Mouse (Mus musculus): ENCODE results near the gene Raver2.

The Raver2 gene

GRCm38 (mm10) chr4:101107122-101107521 is 38.3 kb downstream of the Raver2 start:
- no peak for DNase-seq (ENCODE audit: low read depth)

GRCm38 (mm10) chr4:101121002-101121401 is 52.2 kb downstream of the Raver2 start:
- DNase-seq (ENCODE audit: low read depth) = no peak

DNA sequence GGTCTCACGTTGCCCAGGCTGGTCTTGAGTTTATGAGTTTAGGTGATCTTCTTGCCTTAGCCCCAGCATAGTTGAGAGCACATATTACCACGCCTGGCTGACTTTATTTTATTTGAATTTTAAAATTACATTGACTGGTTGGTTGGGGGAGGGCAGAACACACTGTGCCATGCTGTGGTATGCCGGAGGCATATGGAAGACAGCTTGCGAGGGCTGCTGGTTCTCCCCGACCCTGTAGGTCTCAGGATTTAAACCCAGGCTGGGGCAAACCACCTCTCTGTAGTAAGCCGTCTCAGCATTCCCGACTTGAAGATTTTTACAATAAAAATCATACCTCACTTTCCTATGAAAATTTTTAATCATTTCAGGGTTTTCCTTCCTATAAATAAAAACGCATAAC is 66.2 kb downstream of the Raver2 start:
- no peak for DNase-seq (ENCODE audit: low read depth)

DNA sequence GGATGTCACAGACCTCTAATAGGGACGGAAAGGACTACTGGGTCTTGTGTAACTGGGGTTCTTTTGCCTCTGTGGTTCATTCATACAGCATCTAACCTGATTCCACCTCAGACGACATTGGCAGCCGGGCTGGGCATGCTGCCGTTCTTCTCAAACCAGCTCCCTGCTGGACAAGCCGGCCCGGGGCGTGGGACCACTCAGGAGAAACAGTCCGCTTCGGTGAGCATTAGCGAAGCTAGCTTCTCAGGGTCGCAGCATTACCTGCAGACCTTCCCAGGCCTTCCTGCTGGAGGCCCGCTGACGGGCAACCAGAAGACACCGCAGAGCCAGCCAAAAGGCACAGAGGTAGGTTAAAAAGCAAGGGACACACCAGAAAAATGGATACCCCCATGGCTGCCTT is 67.1 kb downstream of the Raver2 start:
- no peak for DNase-seq (ENCODE audit: low read depth)

DNA sequence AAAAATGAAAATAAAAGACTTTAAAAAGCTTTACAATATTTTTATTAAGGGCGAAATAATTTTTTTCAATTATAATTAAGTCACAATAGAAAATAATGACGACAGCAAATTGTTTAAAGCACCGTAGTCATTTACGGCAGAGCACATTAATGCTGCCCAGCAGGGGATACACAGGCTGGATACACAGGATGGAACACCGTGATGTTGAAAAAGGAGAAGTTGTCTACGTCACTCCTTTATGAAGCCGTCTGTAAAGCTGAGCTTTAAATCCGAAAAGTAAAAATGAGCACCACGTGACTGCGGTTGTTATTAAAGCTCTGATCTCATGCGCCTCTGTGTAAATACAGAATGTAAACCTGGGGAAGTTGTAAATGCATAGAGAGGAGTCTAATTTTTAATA is 69.2 kb downstream of the Raver2 start:
- DNase-seq (ENCODE audit: low read depth) = no peak

GRCm38 (mm10) chr4:101141768-101142167 is 73.0 kb downstream of the Raver2 start:
- DNase-seq (ENCODE audit: low read depth) = no peak

DNA sequence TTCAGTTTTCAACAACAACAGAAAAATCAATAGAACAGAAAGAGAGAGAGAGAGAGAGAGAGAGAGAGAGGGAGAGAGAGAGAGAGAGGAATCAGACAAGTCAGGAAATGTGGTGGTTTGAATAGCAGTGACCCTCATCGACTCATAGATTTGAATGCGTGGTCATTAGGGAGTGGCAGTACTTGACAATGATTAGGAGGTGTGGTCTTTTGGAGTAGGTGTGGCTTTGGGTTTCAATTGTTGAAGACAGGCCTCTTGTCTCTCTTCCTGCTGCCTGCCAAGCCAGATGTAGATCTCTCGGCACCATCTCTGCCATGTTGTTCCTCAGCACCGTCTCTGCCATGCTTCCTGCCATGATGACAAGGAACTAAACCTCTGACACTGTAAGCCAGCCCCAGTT is 75.1 kb downstream of the Raver2 start:
- DNase-seq (ENCODE audit: low read depth) = no peak

DNA sequence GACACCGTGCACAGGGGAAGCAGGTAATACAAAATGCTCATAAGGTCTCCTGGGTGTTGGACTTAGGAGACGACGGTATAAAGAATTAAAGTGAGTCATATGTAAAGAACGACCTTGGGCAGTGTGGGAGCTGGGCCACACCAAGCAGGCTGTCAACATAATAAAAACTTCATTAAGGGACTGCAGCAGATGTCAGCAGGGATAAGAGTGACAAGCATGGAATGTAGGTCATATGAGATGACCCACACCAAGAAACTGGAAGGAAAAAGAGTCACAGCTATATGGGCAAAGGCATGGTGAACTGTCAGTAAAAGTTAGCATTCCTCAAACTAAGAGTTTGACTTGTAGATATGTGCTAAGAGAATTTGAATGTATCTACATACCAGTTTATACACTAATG is 75.6 kb downstream of the Raver2 start:
- no peak for DNase-seq (ENCODE audit: low read depth)

DNA sequence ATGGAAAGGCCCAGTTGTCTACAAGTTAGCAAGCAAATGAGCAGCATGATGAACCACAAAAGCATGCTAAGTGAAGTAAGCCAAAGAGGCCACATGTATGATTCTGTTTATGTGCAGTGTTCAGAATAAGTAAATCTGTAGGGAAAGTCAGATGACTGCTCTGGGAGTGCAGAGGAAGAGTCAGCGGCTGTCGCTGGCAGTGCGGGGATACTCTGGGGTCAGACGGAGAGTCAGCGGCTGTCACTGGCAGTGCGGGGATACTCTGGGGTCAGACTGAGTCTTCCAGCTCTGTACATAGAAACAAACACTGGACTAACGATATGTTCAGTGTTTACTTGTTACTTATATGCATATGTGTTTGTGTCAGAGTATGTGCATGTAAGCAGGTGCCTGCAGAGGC is 76.0 kb downstream of the Raver2 start:
- DNase-seq (ENCODE audit: low read depth) = no peak

GRCm38 (mm10) chr4:101146047-101146745 is 77.4 kb downstream of the Raver2 start:
- DNase-seq (ENCODE audit: low read depth) = peak; percentile 61

- DNase-seq (ENCODE audit: low read depth) = no peak
Measured at GRCm38 (mm10) chr4:101146891-101147655, 78.3 kb downstream of the Raver2 start.

GRCm38 (mm10) chr4:101155541-101155940 is 86.8 kb downstream of the Raver2 start:
- peak; percentile 40 for DNase-seq (ENCODE audit: low read depth)

DNA sequence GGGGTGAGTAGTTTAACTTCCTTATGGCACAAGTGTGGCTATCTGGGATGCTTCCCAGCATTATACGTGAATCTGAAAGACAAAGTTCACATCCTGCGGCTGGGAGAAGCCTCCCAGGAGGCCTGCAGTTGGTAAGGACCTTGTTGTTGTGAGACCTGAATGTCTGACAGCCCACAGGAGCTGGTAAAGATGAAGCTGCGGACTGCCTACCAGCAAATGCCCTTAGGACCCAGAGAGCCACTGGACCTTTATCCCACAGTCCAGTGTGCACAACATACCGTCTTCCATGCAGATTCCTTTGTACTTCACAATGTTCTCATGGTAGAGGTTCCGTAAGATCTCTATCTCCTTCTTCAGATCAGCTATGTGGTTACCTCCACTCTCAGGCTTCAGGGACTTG is 88.7 kb downstream of the Raver2 start:
- no peak for DNase-seq (ENCODE audit: low read depth)

DNA sequence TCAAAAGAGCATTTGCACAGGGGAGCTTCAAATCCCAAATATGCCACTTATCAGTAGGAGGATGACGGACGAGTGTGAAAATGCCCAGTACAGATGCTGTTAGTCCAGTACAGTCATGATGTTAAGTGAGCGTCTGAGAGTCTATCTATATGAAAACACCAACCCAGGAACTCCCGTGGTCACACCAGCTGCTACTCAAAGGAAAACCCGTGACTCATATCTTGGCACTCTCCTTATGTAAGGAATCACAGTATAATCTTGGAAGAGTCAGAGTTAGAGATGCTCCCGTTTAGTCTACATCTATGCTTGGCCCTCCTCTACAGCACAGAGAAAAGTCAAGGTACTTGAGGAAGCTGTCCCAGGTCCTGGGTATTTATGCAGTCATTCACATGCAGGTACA is 89.5 kb downstream of the Raver2 start:
- DNase-seq (ENCODE audit: low read depth) = no peak

DNA sequence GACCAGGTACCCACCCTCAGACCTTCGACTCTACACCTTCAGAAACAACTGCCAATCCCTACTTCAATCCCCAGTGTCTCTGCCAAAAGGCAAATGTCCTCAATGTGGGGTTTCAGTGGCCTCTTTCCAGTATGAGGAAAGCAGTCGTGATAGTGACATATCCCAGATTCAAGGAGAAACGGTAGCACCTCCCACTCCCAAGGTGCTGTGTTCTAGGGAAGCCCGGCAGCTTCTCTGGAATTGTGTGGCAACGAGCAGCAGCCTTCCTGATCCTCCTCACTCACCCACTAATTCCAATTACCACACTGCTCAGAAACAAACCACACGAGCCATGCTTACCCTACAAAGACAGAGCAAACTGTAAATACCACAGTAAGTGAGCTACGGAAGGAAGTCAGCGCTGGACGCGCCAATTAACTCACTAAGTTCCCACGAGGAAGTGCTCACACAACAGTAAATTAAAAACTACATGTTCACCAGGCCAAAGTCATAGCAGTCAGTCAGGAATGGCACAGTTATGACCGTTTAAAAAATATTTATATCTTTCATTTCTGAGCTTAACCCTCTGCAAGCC is 90.5 kb downstream of the Raver2 start:
- no peak for DNase-seq (ENCODE audit: low read depth)

GRCm38 (mm10) chr4:101160821-101161220 is 92.0 kb downstream of the Raver2 start:
- no peak for DNase-seq (ENCODE audit: low read depth)

DNA sequence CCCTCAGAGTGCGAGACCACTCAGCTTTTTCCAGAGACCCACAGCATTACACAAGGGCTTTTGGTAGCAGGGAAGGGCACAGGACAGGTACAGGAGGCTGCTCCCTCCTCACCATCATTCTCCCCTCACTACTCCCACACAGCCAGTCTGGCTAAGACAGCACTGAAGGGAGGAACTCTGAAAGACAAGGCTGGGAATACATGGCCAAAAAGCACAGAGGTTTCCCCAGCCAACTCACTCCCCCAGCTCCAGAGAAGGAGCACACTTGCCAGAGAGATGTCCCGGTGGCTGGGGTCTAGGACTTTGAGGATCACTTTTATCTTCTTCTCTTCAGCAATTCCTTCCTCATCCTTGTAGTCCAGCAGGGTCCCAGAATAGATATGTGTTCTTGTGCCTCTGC is 95.4 kb downstream of the Raver2 start:
- no peak for DNase-seq (ENCODE audit: low read depth)

GRCm38 (mm10) chr4:101164673-101165072 is 95.9 kb downstream of the Raver2 start:
- no peak for DNase-seq (ENCODE audit: low read depth)

- no peak for DNase-seq (ENCODE audit: low read depth)
Measured at GRCm38 (mm10) chr4:101165776-101166175, 97.0 kb downstream of the Raver2 start.

GRCm38 (mm10) chr4:101167777-101168176 is 99.0 kb downstream of the Raver2 start:
- DNase-seq (ENCODE audit: low read depth) = no peak

DNA sequence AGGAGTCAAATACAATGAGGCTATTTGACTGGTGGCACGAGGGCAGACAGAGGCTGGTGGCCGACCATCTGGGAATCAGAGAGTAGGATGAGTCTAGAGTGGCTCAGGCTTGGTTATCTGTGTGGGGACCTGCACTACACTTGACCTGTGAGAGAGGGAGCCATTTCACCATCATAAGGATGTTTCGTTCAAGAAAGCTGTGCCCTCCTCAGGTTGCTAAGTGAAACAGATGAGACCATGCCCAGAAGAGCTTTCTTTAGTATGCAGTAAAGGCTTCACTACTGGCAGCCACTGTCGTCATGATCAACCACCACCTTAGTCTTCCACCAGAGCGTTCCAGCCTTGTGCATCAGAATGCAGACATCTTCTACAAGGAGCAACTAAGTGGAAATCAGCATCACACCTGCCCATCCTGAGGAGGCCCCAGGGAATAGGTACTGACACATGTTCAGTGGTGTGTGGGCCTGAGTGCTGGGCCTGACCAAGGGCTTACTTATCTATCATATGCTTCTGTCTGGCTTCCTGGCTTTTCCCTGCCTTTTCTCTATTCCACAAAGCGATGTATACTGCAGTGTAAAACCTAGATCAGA is 99.5 kb downstream of the Raver2 start:
- no peak for DNase-seq (ENCODE audit: low read depth)

DNA sequence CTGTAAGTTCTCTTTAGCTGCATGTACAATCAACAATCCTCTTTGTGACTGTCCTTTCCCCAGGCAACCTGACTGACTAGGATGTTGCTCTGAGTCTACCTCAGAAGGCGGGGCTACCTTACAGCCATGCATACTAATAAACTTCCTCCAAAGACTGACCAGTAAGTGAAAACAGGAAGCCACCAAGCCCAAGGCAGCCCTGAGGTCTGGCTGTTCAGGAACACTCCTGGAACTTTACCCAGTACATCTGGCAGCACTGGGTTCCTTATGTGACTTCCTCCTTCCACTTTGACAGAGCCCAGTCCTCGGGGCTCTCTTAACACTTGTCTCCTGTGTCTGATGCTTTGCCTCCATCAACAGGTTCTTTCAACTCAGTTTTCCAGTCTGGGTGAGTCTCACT is 104.0 kb downstream of the Raver2 start:
- DNase-seq (ENCODE audit: low read depth) = no peak

All from c-Kit-positive CD71-positive TER-119-negative erythroid progenitor cells, embryonic 14.5 days (primary cell).